Mouse (Mus musculus): ENCODE results near the gene Edn1. TPM values are rescaled to one million over a fixed set of nuclear protein-coding genes. Genes with fewer than 3 reads are reported as not detected.

Gene Edn1
- polyA plus RNA-seq, 1 experiment = 4.2 TPM

DNA sequence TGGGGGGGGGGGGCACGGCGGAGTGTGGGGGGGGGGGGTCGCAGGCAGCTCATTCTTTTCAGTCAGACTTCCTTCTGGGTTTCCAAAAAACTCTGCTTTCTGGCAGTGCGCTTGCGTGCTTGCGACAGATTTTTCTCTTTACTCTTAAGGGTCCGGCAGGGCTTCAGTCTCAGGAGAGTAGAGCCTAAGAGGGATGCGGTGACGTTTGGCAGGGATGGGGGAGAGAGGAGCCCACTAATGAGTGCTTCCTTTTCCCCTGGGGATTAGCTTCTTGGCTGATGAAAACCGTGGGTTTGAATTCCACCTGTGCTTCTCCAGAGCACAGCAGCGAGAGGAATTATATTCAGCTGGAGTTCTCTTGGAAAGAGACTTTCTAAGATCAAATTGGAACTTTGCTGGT is 8.5 kb downstream of the Edn1 start:
- DNase-seq (ENCODE audit: extremely low spot score in 1 of 2, low spot score in 1 of 2) = no peak

DNA sequence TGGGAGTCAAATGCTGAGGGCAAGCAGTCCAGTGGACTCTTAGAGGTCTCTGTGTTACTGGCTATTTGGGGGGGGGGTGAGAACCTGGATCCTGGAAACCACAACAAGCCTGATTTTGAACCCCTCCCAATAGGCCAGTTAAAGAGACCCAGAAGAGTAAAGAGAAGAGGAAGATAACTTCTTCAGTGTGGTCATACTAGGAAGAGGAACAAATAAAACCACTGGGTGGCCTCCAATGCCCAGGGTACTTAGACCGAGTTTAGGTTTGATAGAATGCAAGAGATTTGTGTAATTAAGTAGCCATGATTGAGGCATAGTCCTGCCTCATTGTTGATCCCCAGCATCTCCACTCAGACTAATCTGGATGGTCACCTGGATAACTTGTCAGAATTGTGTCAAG is 14.4 kb downstream of the Edn1 start:
- no peak for DNase-seq (ENCODE audit: extremely low spot score in 1 of 2, low spot score in 1 of 2)

DNA sequence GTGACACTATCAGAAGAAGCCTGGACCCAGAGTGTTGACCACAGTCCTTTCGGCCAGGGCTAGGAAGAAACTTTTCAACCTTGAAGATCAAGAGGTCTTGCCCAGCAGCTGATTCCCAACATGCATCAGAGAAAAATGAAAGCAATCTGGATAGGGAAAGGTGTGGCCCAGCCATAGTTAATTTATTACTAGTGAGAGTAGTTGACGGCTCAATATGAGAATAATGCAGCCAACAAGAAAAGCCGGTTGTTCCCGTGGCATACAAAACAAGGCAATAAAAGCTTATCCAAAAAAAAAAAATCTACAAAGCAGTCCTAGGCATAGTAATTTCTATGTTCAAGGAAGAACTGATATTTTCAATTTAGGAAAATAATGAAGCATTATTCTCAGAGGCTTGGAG is 16.5 kb downstream of the Edn1 start:
- DNase-seq (ENCODE audit: extremely low spot score in 1 of 2, low spot score in 1 of 2) = no peak

DNA sequence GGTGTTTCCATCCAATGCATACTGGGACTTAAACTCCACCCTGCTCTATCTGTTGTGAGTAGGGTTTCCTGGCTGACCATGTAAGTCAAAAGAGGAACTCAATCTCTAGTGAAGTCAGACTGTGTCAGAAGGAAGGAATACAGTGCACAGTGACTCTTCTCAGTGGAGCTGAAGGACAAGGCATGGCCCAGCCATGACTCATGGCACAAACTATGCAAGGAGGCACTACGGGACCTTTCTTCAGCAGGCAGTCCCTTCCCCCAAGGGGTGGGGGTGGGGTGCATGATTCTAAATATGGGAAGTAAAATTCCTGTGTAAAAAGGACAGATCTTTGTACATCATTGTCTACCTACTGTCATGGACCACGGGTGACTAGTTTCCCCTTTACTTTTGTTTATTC is 27.3 kb downstream of the Edn1 start:
- DNase-seq (ENCODE audit: extremely low spot score in 1 of 2, low spot score in 1 of 2) = no peak

DNA sequence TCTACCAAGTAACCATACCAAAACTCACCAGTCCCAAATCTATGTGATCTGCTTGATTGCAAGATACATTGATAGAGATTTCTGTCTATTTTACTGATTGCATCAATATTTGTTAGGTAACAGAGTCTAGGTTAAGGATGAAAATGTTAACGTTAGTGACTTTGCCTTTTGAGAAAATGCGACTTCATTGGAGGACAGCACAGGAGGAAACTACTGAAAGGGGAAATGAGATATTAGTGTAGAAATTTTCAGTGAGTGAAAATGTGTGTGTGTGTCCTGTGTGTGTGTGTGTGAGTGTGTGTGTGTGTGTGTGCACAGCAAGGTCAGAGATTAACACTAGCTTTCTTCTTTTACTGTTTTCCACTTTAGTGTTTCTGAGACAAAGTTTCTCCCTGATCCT is 29.8 kb downstream of the Edn1 start:
- DNase-seq (ENCODE audit: extremely low spot score in 1 of 2, low spot score in 1 of 2) = no peak

DNA sequence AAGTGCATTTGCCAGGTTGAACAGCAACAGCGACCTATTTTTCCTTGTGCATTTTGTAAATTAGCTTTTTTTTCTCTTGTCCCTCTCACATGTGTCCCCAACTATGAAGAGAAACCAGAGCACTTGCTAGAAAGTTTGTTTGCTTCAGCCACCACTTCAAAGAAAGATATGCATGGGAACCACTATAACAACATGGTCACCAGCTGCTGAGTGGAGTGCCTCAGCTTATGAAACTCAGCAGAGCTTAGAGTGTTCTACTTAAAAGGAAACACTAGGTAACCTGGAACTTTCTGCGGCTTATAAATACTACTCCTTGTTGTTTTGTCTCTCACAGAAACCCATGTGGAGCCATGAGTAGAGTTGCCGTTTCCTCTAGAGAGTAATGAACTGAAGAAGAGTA is 33.7 kb downstream of the Edn1 start:
- no peak for DNase-seq (ENCODE audit: extremely low spot score in 1 of 2, low spot score in 1 of 2)

DNA sequence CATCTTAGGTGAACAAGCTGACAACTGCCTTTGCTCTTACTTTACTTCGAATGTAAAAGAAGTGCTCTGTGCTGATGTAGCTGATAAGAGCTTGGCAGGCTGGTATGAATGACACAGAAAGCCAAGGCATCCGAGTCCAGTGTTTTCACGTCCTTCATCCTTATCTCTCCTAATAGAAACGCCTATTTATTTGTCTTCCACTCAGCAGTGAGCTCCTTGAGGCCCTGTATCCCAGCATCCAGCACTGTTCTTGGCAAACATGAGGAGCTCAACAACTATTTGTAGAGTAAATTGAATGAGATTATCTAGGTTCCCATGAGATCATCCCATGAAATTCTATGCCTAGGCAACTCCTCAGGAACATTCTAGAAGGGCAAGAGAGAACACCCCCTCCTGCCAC is 35.1 kb downstream of the Edn1 start:
- DNase-seq (ENCODE audit: extremely low spot score in 1 of 2, low spot score in 1 of 2) = no peak

DNA sequence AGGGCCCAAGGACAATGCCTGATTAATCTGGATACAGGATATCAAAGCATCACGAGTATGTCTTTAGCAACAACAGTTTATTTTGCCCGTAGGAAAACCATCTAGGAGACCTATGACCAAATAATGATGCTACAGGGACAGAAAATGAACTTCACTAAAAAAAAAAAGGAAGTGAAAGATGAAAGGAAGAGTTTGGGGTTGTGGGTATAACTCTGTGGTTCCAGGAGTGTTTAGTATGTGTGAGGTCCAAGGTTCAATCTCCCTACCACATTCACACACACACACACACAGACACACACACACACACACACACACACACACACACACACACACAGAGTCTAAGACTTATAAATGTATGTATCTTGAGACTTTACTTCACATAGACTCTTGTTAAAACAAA is 35.8 kb downstream of the Edn1 start:
- no peak for DNase-seq (ENCODE audit: extremely low spot score in 1 of 2, low spot score in 1 of 2)

DNA sequence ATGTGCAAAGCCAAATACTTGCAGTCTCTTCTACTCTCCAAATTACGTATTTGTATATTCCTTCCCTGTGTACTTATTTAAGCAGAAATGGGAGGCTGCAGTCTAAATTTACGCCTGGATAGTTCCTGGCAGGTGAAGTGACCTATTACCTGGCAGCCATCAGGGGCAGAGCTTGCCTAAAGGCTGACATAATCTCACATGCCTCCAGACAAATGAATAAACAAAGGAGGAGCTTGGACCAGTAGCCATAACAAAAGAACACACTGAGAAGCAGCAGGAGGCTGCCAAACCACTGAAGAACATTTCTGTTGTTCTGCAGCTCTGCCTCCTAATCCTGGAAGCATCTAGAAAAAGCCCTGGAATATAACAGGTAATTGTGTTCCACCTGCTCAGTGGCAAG is 38.2 kb downstream of the Edn1 start:
- DNase-seq (ENCODE audit: extremely low spot score in 1 of 2, low spot score in 1 of 2) = no peak

DNA sequence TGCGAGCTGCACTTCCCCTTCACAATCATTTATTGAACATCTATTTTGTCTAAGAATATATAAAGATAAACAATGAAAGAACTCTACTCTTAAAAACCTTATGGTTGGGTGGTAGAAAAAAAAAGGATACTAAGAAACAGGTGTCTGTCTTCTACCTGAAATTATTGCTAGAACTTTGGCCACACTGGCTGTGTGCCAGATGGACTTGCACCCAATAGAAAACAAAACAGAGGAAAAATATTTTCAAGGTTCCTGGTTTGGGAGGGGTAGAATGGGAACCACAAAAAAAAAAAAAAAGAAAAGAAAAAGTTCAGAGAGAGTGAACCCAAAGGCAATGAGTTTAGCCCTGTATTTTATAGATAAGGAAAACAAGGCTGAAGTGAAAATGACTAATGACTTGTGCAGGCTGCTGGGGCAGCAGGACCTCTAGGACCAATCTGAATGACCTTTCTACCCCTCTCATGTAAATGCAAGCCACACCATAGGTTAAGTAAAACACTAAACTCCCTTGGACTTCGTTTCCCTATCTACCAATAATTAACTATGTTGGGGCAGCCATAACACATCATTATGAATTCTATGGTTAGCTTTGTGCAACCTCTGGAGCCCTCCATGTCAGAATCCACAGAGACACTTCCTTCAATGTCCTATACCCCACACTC is 40.7 kb downstream of the Edn1 start:
- no peak for DNase-seq (ENCODE audit: extremely low spot score in 1 of 2, low spot score in 1 of 2)

DNA sequence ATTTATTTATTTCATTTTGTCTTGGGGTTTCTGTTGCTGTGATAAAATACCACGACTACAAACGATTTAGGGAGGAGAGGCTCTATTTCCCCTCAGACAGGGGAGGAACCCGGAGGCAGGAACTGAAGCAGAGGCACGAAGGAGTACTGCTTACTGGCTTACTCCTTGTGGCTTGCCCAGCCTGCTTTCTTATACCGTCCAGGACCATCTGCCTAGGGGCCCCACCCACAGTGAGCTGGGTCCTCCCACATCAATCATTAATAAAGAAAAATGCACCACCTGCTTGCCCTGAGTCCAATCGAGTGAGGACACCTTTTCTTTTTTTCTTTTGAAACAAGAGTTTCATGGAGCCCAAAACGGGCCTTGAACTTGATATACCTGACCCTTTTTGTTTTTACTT is 44.2 kb downstream of the Edn1 start:
- DNase-seq (ENCODE audit: extremely low spot score in 1 of 2, low spot score in 1 of 2) = no peak

DNA sequence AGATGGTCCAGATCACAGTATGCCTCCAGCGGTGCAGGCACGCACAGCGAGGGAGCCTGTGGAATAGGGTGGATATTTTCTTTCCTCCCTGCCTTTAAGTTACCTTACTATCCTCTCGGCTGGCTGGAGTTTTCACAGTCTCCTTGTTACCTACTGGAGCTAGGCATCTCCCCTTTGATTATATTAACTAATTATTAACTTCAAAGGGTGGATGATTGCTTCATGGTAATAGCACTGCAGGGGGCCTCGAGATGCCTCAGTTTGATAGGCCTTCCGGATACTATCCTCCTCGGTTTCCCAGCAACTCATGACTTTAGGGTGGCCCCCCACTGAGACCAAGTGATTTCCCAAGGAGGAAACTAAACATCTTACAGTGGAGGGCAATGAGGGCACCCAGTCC is 45.1 kb downstream of the Edn1 start:
- DNase-seq (ENCODE audit: extremely low spot score in 1 of 2, low spot score in 1 of 2) = no peak

DNA sequence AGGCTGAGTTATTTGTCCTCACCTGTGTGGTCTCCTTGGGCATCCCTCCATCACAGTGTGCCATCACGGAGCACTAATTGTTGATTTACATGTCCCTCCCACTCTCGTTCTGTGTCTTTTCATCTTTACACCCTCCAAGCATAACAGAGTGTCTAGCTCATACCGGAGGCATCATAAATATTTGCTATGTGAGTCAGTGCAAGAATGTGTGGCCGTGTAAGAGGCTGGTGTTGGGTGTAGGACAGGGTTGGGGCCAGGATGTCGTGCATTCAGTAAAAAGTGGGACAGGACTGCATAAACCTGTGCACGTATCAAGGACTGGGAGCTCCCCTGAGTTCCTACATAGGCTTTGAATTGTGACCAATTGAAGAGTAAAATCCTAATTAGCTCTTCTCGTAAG is 50.4 kb downstream of the Edn1 start:
- no peak for DNase-seq (ENCODE audit: extremely low spot score in 1 of 2, low spot score in 1 of 2)

Other genes with a start within 250 kb of the Edn1 start
- 27.7 and 28.2 TPM in 2 replicates for gene Hivep1, start 249.5 kb upstream of the Edn1 start, polyA plus RNA-seq (2012; rRNA removed)